Mouse (Mus musculus): ENCODE data around the gene Prpf39. TPM values are rescaled to one million over a fixed set of nuclear protein-coding genes. Genes with fewer than 3 reads are reported as not detected.
A peak's percentile ranks its signal among the peaks of the same experiment; 100 is the strongest.

Gene Prpf39
- polyA plus RNA-seq, 1 experiment from 2014 or later = 51.1 TPM

GRCm38 (mm10) chr12:65072911-65073610, 36.9 kb downstream of the Prpf39 start:
- peaks cover 40% of the 10 kb centered on the region for H3K4me1 ChIP-seq (replicated peaks)
- no peaks in the 10 kb centered on the region for H3K9me3 ChIP-seq
- peak overlapping the region; percentile 85 for H3K4me2 ChIP-seq
- ATAC-seq (ENCODE audit: low FRiP score) = peak; percentile 81
- H3K27ac ChIP-seq = peak overlapping the region; percentile 96
- H3K4me3 ChIP-seq = peak overlapping the region; percentile 88
- H3K27me3 ChIP-seq = no peaks in the 10 kb centered on the region
- 3% methylated on average over 21 of the region's 21 CpGs for WGBS
- peak overlapping the region; percentile 91 for H3K9ac ChIP-seq
- H3K36me3 ChIP-seq = peaks cover 10% of the 10 kb centered on the region

- under 1% methylated on average over 49 of the region's 49 CpGs for WGBS
- no peaks in the 10 kb centered on the region for H3K27me3 ChIP-seq
- ATAC-seq (ENCODE audit: low FRiP score) = peak; percentile 99
- peaks cover 46% of the 10 kb centered on the region for H3K4me1 ChIP-seq (replicated peaks)
- H3K9me3 ChIP-seq = no peaks in the 10 kb centered on the region
- H3K36me3 ChIP-seq = peaks cover 7% of the 10 kb centered on the region
- H3K4me2 ChIP-seq = peak within 1 kb of the TSS; percentile 85
- H3K27ac ChIP-seq = peak within 1 kb of the TSS; percentile 96
- H3K4me3 ChIP-seq = peak within 1 kb of the TSS; percentile 88
- peak within 1 kb of the TSS; percentile 91 for H3K9ac ChIP-seq
Observed at GRCm38 (mm10) chr12:65073611-65074178, 37.6 kb downstream of the Prpf39 start, which contains the start of gene Fkbp3. TSS of gene Fkbp3 (minus strand) at chr12:65074007.

GRCm38 (mm10) chr12:65074651-65075050, 38.5 kb downstream of the Prpf39 start:
- Histone ChIP-seq H3K4me3 (peak overlapping the region; percentile 88), H3K36me3 (no peaks in the 10 kb centered on the region; the same call in 1 of the 2 replicates), H3K4me2 (peak overlapping the region; percentile 85), H3K27ac (peak overlapping the region; percentile 96), H3K27me3 (no peaks in the 10 kb centered on the region), H3K9me3 (no peaks in the 10 kb centered on the region), H3K4me1 (replicated peaks) (peaks cover 48% of the 10 kb centered on the region), H3K9ac (no peak overlapping the region)
- 43% methylated on average over 7 of the region's 7 CpGs for WGBS
- ATAC-seq (ENCODE audit: low FRiP score) = no peak

GRCm38 (mm10) chr12:65075085-65075732, 39.1 kb downstream of the Prpf39 start, which contains the start of gene Fancm:
TSS of gene Fancm (plus strand) at chr12:65075603.
- Histone ChIP-seq H3K9ac (peak within 1 kb of the TSS; percentile 91), H3K4me3 (peak within 1 kb of the TSS; percentile 88), H3K27ac (peak within 1 kb of the TSS; percentile 96), H3K9me3 (no peaks in the 10 kb centered on the region), H3K36me3 (peaks cover under 1% of the 10 kb centered on the region; the same call in 1 of the 2 replicates), H3K4me1 (replicated peaks) (peaks cover 48% of the 10 kb centered on the region), H3K27me3 (no peaks in the 10 kb centered on the region), H3K4me2 (peak within 1 kb of the TSS; percentile 85)
- WGBS = 2% methylated on average over 39 of the region's 39 CpGs
- peak; percentile 27 for ATAC-seq (ENCODE audit: low FRiP score)

DNA sequence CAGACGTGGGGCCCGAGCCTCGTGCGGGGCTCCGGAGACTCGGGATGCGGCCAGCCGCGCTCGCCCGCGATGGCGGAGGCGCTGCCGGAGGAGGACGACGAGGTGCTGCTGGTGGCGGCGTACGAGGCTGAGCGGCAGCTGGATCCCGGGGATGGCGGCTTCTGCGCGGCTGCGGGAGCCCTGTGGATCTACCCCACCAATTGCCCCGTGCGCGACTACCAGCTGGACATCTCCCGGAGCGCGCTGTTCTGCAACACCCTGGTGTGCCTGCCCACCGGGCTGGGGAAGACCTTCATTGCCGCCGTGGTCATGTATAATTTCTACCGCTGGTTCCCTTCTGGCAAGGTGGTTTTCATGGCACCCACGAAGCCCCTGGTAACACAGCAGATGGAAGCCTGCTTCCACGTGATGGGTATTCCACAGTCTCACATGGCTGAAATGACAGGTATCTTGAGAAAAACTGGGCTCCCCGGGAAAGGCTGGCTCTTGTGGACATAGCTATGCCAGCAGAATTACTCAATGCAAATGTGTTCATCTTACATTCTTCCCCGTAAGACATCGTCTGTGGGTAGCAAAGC, 39.7 kb downstream of the Prpf39 start:
- H3K36me3 ChIP-seq = peaks cover 6% of the 10 kb centered on the region
- no peaks in the 10 kb centered on the region for H3K27me3 ChIP-seq
- H3K9ac ChIP-seq = peak overlapping the region; percentile 91
- H3K9me3 ChIP-seq = no peaks in the 10 kb centered on the region
- WGBS = under 1% methylated on average over 41 of the region's 41 CpGs
- peaks cover 48% of the 10 kb centered on the region for H3K4me1 ChIP-seq (replicated peaks)
- peak overlapping the region; percentile 88 for H3K4me3 ChIP-seq
- peak overlapping the region; percentile 96 for H3K27ac ChIP-seq
- no peak for ATAC-seq (ENCODE audit: low FRiP score)
- H3K4me2 ChIP-seq = peak overlapping the region; percentile 85

- H3K9ac ChIP-seq = peak overlapping the region; percentile 91; the same call in 1 of the 2 replicates
- no peaks in the 10 kb centered on the region for H3K9me3 ChIP-seq
- H3K36me3 ChIP-seq = peaks cover 11% of the 10 kb centered on the region
- no peak overlapping the region for H3K27ac ChIP-seq
- WGBS = 86% methylated on average over 9 of the region's 9 CpGs
- H3K4me3 ChIP-seq = peak overlapping the region; percentile 88
- no peak for ATAC-seq (ENCODE audit: low FRiP score)
- H3K27me3 ChIP-seq = no peaks in the 10 kb centered on the region
- peak overlapping the region; percentile 85 for H3K4me2 ChIP-seq
- peaks cover 43% of the 10 kb centered on the region for H3K4me1 ChIP-seq (replicated peaks)
Observed at GRCm38 (mm10) chr12:65076906-65077305, 40.8 kb downstream of the Prpf39 start.

DNA sequence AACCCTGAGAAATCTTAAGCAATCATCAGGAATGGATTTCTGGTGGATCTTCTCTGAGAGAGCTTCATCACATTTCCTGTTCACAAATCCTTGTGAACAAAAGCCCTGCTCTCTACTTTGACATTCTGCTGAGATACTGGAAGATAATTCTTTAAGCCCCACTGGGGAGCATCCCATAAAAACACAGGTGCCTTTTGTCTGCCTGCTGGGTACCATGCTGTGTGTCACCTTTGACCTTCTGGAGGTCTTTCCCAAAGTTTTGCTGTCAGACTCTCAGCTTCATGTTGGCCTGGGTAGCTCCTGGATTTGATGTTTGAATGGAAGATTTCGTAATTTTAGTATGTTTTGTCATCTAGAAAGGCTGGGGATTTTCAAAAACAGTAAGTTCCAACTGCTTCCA, 72.6 kb downstream of the Prpf39 start:
- ATAC-seq (ENCODE audit: low FRiP score) = no peak
- 89% methylated on average over 1 of the region's 1 CpGs for WGBS
- peaks cover 36% of the 10 kb centered on the region for H3K36me3 ChIP-seq

GRCm38 (mm10) chr12:65111503-65111902, 75.4 kb downstream of the Prpf39 start:
- no peaks in the 10 kb centered on the region for H3K9me3 ChIP-seq
- H3K27ac ChIP-seq = no peak overlapping the region
- no peaks in the 10 kb centered on the region for H3K4me1 ChIP-seq (replicated peaks)
- WGBS = 98% methylated on average over 3 of the region's 3 CpGs
- no peak overlapping the region for H3K4me3 ChIP-seq
- H3K36me3 ChIP-seq = peaks cover 35% of the 10 kb centered on the region
- H3K4me2 ChIP-seq = no peak overlapping the region
- H3K9ac ChIP-seq = no peak overlapping the region
- H3K27me3 ChIP-seq = no peaks in the 10 kb centered on the region
- no peak for ATAC-seq (ENCODE audit: low FRiP score)

More for the DNA sequence above, 72.6 kb downstream of the Prpf39 start:
- no peaks in the 10 kb centered on the region for H3K4me1 ChIP-seq (replicated peaks)
- no peak overlapping the region for H3K4me2 ChIP-seq
- no peak overlapping the region for H3K4me3 ChIP-seq
- no peak overlapping the region for H3K27ac ChIP-seq
- no peak overlapping the region for H3K9ac ChIP-seq
- H3K9me3 ChIP-seq = no peaks in the 10 kb centered on the region
- H3K27me3 ChIP-seq = no peaks in the 10 kb centered on the region

DNA sequence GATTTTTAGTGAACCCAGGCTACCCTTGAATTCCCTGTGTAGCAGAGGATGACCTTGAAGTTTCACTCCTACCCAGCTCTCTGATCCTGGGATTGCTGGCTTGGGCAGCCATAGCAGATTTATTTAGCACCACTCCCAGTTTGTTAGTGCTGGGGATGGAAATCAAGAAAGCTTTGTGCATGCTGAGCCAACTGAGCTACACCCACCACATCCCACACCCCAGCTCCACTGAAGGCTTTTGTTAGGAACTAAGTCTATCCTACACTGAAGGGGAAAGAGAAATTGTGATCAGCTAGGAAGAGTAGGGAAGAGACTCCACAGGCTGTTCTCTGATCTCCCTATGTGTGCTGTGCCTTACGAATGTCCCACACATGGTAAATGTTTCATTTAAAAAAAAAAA, 76.7 kb downstream of the Prpf39 start:
- H3K4me1 ChIP-seq (replicated peaks) = no peaks in the 10 kb centered on the region

More for the DNA sequence above, 76.7 kb downstream of the Prpf39 start:
- no peak overlapping the region for H3K4me3 ChIP-seq
- no peaks in the 10 kb centered on the region for H3K9me3 ChIP-seq
- ATAC-seq (ENCODE audit: low FRiP score) = no peak
- H3K4me2 ChIP-seq = no peak overlapping the region
- peaks cover 36% of the 10 kb centered on the region for H3K36me3 ChIP-seq
- no peak overlapping the region for H3K9ac ChIP-seq
- H3K27ac ChIP-seq = no peak overlapping the region
- WGBS = 89% methylated on average over 1 of the region's 1 CpGs
- no peaks in the 10 kb centered on the region for H3K27me3 ChIP-seq

Other genes with a start within 250 kb of the Prpf39 start
- 2.4 and 4.9 TPM in 2 replicates for gene Gm527, start 118.4 kb upstream of the Prpf39 start, polyA plus RNA-seq (2015; fragmentation: Nextera tagmentation; extraction: Ambion mirVana)
- gene Klhl28, start 70.8 kb upstream of the Prpf39 start, polyA plus RNA-seq (2015; fragmentation: Nextera tagmentation; extraction: Ambion mirVana) = 29.0 and 30.4 TPM in 2 replicates
- gene Togaram1, start 70.5 kb upstream of the Prpf39 start, polyA plus RNA-seq (2015; fragmentation: Nextera tagmentation; extraction: Ambion mirVana) = 24.1 and 24.7 TPM in 2 replicates
- 506 and 524 TPM in 2 replicates for gene Fkbp3, start 37.7 kb downstream of the Prpf39 start, polyA plus RNA-seq (2015; fragmentation: Nextera tagmentation; extraction: Ambion mirVana)
- 8.4 and 9.9 TPM in 2 replicates for gene Fancm, start 39.3 kb downstream of the Prpf39 start, polyA plus RNA-seq (2015; fragmentation: Nextera tagmentation; extraction: Ambion mirVana)
- 16.1 and 16.6 TPM in 2 replicates for gene Mis18bp1, start 136.3 kb downstream of the Prpf39 start, polyA plus RNA-seq (2015; fragmentation: Nextera tagmentation; extraction: Ambion mirVana)
- not detected in 2 replicates for gene Wdr20rt, start 189.2 kb downstream of the Prpf39 start, polyA plus RNA-seq (2015; fragmentation: Nextera tagmentation; extraction: Ambion mirVana)